Mouse (Mus musculus) embryonic fibroblast, embryonic 13.5 days (primary cell): ENCODE data around the gene Ube2l6.
"Not testable (repeated sequence)": the region's sequence is repeated elsewhere in the genome, so short reads cannot be mapped to it uniquely, and the experiment has no call there.

ENCODE experiments used
- CTCF ChIP-seq: IDR thresholded peaks from 2 replicates; pipeline ENCODE4 v1.5.1; 2011; ENCODE audit warnings: mild to moderate bottlenecking, control low read depth, low read length, moderate library complexity, borderline replicate concordance; ENCODE audit not compliant: insufficient read depth
- POLR2A ChIP-seq: IDR thresholded peaks from 2 replicates; pipeline ENCODE4 v1.6.1; 2011; ENCODE audit warnings: low read depth, mild to moderate bottlenecking, control low read depth, low read length, moderate library complexity

GRCm38 (mm10) chr2:84801223-84801622, 2.6 kb downstream of the Ube2l6 start:
- not testable (repeated sequence) for TF ChIP-seq CTCF, POLR2A
